Mouse (Mus musculus): ENCODE measurements around the gene Tgfbr3. TPM values are rescaled to one million over a fixed set of nuclear protein-coding genes. Genes with fewer than 3 reads are reported as not detected.
"Not testable (repeated sequence)": the region's sequence is repeated elsewhere in the genome, so short reads cannot be mapped to it uniquely, and the experiment has no call there.

The Tgfbr3 gene
- total RNA-seq, 2 experiments from 2014 or later = 7.8 to 9.9 TPM

- intact Hi-C loops (cut with DNase I) = no loop called here
- DNase-seq (ENCODE audit: low spot score in 2 of 2) = no peak
Measured at GRCm38 (mm10) chr5:107250548-107251272, 38.7 kb downstream of the Tgfbr3 start.

DNA sequence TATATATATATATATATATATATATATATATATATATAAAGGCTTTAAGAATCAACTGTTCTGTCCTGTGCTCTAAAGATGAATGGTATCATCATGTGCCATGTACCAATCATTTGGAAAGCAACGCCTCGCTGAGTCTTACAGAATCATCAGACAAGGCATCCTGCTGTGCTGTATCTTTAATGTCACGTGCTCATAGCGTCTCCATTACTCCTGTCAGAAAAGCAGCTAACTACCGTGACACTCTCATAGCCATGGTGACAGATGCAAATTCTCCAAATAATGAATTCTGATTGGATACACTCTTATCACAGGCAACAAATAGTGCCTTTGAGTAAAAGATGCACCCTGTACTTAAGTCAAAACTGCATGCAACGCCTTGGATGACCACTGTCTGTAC lies 40.7 kb downstream of the Tgfbr3 start:
- DNase-seq (ENCODE audit: low spot score in 2 of 2) = no peak
- intact Hi-C loops (cut with DNase I) = no loop called here

GRCm38 (mm10) chr5:107248302-107248701 lies 41.1 kb downstream of the Tgfbr3 start:
- DNase-seq (ENCODE audit: low spot score in 2 of 2); intact Hi-C loops (cut with DNase I): not testable (repeated sequence)

DNA sequence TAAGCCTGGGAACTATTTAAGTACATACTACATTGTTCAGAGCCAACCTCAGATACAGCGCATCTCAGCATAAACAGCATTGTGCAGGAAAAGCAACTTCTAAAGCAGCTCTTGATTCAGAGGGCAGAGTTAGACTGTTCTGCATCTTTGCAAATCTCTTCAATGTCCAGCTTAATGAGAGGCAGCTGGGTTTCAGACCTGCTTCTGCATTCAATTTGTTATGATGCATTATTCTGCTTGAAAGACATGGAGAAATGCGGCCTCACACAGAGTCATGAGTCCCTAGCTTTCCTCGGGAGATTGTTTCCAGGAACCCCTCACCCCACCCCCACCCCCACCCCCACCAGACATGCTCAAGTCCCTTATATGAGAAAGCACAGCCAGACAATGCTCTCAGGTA lies 41.6 kb downstream of the Tgfbr3 start:
- intact Hi-C loops (cut with DNase I) = no loop called here

GRCm38 (mm10) chr5:107243445-107243844 lies 46.0 kb downstream of the Tgfbr3 start:
- intact Hi-C loops (cut with DNase I) = no loop called here
- no peak for DNase-seq (ENCODE audit: low spot score in 2 of 2)

More for the DNA sequence above, 41.6 kb downstream of the Tgfbr3 start:
- no peak for DNase-seq (ENCODE audit: low spot score in 2 of 2)

- intact Hi-C loops (cut with DNase I) = no loop called here
- DNase-seq (ENCODE audit: low spot score in 2 of 2) = no peak
Measured at GRCm38 (mm10) chr5:107242993-107243392, 46.4 kb downstream of the Tgfbr3 start.

DNA sequence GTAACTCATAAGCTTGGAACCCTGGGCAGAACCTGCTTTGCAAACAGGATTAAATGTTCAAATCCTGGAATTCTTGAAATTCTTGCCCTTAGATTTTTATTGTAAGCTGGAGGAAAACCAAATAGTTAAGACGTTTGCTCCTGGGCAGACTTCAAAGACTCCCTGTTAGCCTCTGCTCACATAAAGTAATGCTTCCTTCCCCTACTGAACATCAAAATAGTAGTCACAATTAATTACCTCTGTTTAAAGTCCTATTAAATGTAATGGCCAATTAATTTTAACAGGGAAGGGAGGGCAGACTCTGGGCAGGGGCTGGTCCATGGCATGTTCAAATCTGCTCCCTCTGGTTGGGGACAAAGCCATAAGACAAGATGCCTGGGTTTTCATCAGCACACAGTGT lies 49.2 kb downstream of the Tgfbr3 start:
- no peak for DNase-seq (ENCODE audit: low spot score in 2 of 2)
- intact Hi-C loops (cut with DNase I) = no loop called here

DNA sequence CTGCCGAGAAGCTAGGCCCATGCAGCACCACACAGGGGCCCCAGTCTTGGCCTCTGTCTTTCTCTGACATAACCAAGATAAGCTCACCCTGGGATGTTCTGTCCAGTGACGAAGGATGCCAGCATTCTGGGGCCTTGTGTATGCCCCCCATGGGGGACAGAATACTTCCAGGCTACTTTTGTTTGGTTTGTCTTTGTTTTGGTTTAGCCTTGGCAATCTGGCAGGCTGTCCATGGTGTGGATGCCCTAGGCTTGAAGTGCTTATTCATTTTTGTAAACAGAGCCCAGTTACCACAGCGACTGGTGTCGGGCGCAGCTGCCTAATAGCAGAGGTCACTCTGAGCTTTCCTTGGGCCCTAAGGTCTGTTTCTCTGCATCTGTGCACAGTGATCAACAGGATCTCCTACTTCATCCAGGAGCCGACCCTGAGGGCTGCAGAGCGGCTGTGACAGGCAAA lies 51.4 kb downstream of the Tgfbr3 start:
- peak in 1 of 2 experiments; percentile 6 for DNase-seq (ENCODE audit: low spot score in 2 of 2)
- intact Hi-C loops (cut with DNase I) = no loop called here

DNA sequence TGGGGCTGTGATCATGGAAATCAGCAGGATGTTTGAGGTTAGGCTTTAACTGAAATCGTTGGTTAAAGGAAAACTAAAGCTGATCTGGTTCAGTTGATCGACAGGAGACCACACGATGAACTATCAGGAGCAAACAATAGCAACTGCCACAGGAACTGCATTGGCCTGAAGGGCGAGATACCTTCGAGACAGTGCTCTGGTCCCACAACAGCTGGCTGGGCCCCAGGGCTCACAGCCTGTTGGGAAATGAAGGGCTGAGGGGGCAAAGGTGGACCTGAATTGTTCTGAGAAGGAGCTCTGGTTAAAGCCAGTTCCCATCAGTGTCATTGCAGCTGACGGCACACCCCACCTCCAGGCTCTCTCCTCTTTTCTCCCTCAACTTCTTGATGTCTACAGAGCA lies 52.5 kb downstream of the Tgfbr3 start:
- intact Hi-C loops (cut with DNase I) = no loop called here
- DNase-seq (ENCODE audit: low spot score in 2 of 2) = no peak

DNA sequence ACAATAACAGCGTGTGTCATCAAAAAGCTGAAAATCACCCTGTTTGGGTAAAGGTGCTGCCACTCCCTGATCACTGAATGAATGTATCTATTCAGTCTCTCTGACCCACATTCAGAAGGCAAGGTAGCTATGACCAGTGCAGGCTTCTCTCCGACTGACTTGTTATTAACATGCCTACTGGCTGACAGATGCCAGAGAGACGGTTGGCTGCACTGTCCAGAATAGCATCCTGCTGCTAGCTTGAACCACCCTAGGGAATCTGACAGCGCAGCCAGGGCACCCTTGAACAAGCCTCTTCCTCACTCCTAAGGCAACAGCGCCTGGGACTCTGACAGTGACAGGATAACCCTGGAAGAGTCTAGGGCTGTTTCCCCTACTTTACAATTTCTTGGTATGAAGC lies 53.4 kb downstream of the Tgfbr3 start:
- no peak for DNase-seq (ENCODE audit: low spot score in 2 of 2)
- intact Hi-C loops (cut with DNase I) = no loop called here

- intact Hi-C loops (cut with DNase I) = no loop called here
- no peak for DNase-seq (ENCODE audit: low spot score in 2 of 2)
Measured at GRCm38 (mm10) chr5:107233366-107234354, 55.8 kb downstream of the Tgfbr3 start.

GRCm38 (mm10) chr5:107230189-107230588 lies 59.2 kb downstream of the Tgfbr3 start:
- no peak for DNase-seq (ENCODE audit: low spot score in 2 of 2)
- intact Hi-C loops (cut with DNase I) = no loop called here

DNA sequence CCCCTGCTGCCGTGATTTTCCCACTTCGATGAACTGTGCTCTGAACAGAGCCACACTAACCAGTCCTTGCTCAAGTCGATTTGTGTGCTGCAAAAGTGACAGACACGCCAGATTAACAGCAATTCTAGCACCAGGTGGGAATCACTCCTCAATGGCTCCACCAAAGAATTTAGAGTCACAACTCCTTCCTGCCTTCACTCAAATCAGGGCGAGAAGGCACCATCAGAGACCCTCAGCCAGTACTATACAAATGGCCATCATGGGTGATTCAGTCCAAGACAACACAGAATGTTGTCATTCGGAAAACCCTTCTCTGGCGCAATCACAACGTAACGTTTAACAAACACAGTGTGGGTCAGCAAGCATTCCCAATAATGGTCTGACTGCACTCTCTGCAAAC lies 60.4 kb downstream of the Tgfbr3 start:
- DNase-seq (ENCODE audit: low spot score in 2 of 2) = no peak
- intact Hi-C loops (cut with DNase I) = no loop called here

DNA sequence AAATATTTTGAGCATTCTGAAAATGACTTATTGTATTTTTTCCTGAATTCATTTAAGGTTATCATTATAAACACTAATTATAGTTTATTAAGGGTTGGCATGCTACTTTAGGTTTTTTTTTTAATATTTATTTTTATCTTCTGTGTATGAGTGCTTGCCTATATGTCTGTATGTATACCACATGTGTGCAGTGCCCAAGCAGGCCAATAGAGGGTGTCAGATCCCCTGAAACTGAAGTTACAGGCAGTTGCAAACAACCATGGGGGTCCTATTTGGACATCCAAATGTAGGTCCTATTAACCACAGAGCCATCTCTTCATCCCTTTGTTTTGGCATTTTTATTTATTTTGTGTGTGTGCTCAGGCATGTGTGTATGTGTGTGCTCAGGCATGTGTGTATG lies 61.8 kb downstream of the Tgfbr3 start:
- intact Hi-C loops (cut with DNase I) = no loop called here
- no peak for DNase-seq (ENCODE audit: low spot score in 2 of 2)

- DNase-seq (ENCODE audit: low spot score in 2 of 2) = no peak
- intact Hi-C loops (cut with DNase I) = no loop called here
Measured at GRCm38 (mm10) chr5:107224820-107225417, 64.5 kb downstream of the Tgfbr3 start.

DNA sequence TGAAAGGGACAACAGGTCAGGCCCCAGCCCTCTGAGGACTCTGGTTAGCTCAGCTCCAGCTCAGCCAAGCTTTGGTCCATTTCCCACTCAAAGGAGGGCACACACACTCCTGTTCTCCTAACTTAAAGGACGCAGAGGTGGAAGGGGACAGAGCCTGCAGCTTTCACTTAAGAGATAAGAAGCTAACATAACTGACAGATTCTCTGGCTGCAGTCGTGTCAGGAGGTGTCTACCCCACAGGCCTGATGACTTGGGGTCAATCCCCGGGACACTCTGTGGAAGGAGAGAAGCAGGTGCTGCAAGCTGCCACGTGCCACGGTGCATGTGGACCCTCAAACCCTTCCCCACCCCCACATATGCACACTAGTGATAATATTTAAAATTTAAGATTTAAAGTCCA lies 65.3 kb downstream of the Tgfbr3 start:
- DNase-seq (ENCODE audit: low spot score in 2 of 2) = no peak
- intact Hi-C loops (cut with DNase I) = no loop called here

GRCm38 (mm10) chr5:107223483-107223882 lies 65.9 kb downstream of the Tgfbr3 start:
- DNase-seq (ENCODE audit: low spot score in 2 of 2); intact Hi-C loops (cut with DNase I): not testable (repeated sequence)

GRCm38 (mm10) chr5:107223029-107223428 lies 66.4 kb downstream of the Tgfbr3 start:
- intact Hi-C loops (cut with DNase I) = no loop called here
- no peak for DNase-seq (ENCODE audit: low spot score in 2 of 2)

- no peak for DNase-seq (ENCODE audit: low spot score in 2 of 2)
- intact Hi-C loops (cut with DNase I) = no loop called here
Measured at GRCm38 (mm10) chr5:107222670-107223005, 66.8 kb downstream of the Tgfbr3 start.

DNA sequence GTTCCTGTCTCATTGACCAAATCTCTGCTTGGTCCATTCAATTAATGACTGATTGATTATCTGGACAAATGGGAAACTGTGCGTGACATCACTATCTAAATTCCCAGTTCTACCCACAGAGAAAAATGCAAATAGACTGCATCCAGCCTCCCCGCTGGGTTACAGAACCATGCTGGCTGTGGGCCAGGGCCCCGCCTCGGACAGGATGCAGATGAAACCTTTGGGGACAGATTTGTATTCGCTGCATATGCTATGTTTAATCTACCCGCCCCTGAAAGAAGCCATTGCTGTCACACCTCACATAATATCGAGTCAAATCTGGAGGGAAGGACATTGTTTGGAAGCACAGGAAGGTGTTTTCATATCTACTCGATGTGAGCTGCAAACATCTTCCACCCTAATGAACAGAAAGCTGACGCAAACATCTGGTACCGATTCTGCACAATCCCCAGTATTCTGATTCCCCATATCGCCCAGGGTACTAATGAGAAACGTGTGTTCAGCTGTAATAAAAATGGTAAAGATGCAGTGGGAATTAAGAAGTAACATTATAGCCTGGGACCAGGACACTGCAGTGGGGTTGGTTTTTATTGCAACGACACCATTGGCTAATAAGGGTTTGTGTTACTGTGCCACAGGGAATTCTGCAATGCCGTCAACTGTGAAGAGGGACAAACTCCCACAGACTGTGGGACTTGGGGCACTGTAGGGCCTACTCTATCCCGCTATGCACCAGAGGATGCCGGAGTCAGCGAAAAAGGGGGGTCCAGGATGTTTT lies 67.3 kb downstream of the Tgfbr3 start:
- no peak for DNase-seq (ENCODE audit: low spot score in 2 of 2)
- intact Hi-C loops (cut with DNase I) = no loop called here
